Mouse (Mus musculus) intestine, embryonic 16.5 days (tissue): ENCODE measurements around the gene Mbd4. TPM values are rescaled to one million over a fixed set of nuclear protein-coding genes. Genes with fewer than 3 reads are reported as not detected.

ENCODE experiments used
- ATAC-seq: fragments of 200-750 bp; cut with Nextera tagmentation; 2 replicates; pipeline ENCODE4 v1.8.0; 2017; ENCODE audit warnings: moderate TSS enrichment, moderate library complexity
- H3K27ac ChIP-seq: fragments of 300-500 bp; sonication (generic); 2 replicates; pipeline ENCODE4 v1.5.1; 2014; ENCODE audit warnings: mild to moderate bottlenecking, low read length
- H3K27me3 ChIP-seq: fragments of 300-500 bp; sonication (generic); replicated peaks from 2 replicates; pipeline ENCODE4 v1.6.1; 2014; ENCODE audit warnings: low read length, control low read depth, mixed read lengths; ENCODE audit not compliant: control insufficient read depth, insufficient read depth
- H3K36me3 ChIP-seq: fragments of 300-500 bp; sonication (generic); 2 replicates; pipeline ENCODE4 v1.6.1; 2014; ENCODE audit warnings: low read length, control low read depth; ENCODE audit not compliant: control insufficient read depth, insufficient read depth
- H3K4me1 ChIP-seq: fragments of 300-500 bp; sonication (generic); 2 replicates; pipeline ENCODE4 v1.6.1; 2014; ENCODE audit warnings: low read length, control low read depth, mixed read lengths; ENCODE audit not compliant: control insufficient read depth, insufficient read depth
- H3K4me2 ChIP-seq: fragments of 300-500 bp; sonication (generic); 2 replicates; pipeline ENCODE4 v1.6.1; 2014; ENCODE audit warnings: low read depth, low read length, control low read depth
- H3K4me3 ChIP-seq: fragments of 300-500 bp; sonication (generic); 2 replicates; pipeline ENCODE4 v1.5.1; 2014; ENCODE audit warnings: mild to moderate bottlenecking, low read length
- H3K9ac ChIP-seq: fragments of 300-500 bp; sonication (generic); 2 replicates; pipeline ENCODE4 v1.6.1; 2014; ENCODE audit warnings: low read depth, low read length
- H3K9me3 ChIP-seq: fragments of 300-500 bp; sonication (generic); 2 replicates; pipeline ENCODE4 v1.6.1; 2016; ENCODE audit warnings: low read length, control low read depth; ENCODE audit not compliant: control insufficient read depth
- WGBS: fragments of 180-500 bp; shearing (Covaris S2); extraction: QIAGEN DNeasy Blood & Tissue Kit; methylation state at CpG from one replicate; pipeline ENCODE4 v1.1.7; 2014; 5-methylcytosine and 5-hydroxymethylcytosine counted together
- polyA plus RNA-seq: library from polyadenylated mRNA; unstranded; fragments of >200 nt; fragmentation: Nextera tagmentation; extraction: Ambion mirVana; gene quantifications from 2 replicates; pipeline ENCODE4 v1.2.1, GENCODE M21; 2015

The Mbd4 gene
- polyA plus RNA-seq, 1 experiment from 2014 or later: 12.2 TPM

- 1% methylated on average over 15 of the region's 15 CpGs for WGBS
- no peak for ATAC-seq
- peaks cover 3% of the 10 kb centered on the region; the same call in 1 of the 2 replicates for H3K36me3 ChIP-seq
Observed at GRCm38 (mm10) chr6:115807464-115808195, 45.5 kb downstream of the Mbd4 start.

DNA sequence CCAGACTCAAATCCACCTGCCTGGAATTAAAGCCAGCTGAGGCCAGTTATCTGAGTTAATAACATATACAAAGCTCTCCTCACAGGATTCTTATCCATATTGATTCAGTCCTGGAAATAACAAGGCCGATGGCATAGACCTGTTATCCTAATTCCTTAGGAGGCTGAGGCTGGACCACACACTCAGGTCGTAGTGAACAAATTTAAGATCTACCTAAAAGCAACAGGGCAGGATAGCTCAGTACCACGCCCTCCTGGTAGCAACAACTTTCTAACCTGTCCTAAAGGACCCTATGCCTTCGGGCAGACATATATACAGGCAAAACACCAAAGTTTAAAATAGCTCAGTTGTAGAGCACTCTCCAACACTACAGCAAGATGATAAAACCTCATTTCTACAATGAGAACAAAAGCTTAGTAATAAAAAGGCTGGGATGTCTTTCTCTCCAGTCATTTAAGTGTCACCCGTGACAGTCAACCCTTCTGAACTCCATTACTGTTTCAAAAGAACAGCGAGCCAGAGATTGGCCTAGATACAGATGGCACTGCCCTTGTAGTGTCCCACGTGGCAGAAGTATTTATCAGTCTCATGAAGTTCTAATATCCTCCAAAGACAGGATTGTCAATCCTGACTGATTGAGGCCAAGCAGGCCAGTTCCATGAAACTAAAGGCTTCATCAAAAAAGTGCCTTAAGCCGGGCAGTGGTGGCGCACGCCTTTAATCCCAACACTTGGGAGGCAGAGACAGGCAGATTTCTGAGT, 48.6 kb downstream of the Mbd4 start:
- Histone ChIP-seq H3K27ac (no peak overlapping the region), H3K27me3 (no peaks in the 10 kb centered on the region), H3K4me2 (no peak overlapping the region), H3K4me3 (no peak overlapping the region), H3K36me3 (peaks cover 3% of the 10 kb centered on the region; the same call in 1 of the 2 replicates), H3K9ac (no peak overlapping the region), H3K9me3 (no peaks in the 10 kb centered on the region), H3K4me1 (peaks cover 17% of the 10 kb centered on the region)
- WGBS: 67% methylated on average over 10 of the region's 10 CpGs
- no peak for ATAC-seq

More at GRCm38 (mm10) chr6:115807464-115808195, 45.5 kb downstream of the Mbd4 start:
- Histone ChIP-seq H3K4me1 (peaks cover 17% of the 10 kb centered on the region), H3K9ac (peak overlapping the region; percentile 98), H3K4me2 (peak overlapping the region; percentile 57), H3K27me3 (no peaks in the 10 kb centered on the region), H3K4me3 (peak overlapping the region; percentile 77), H3K27ac (peak overlapping the region; percentile 92), H3K9me3 (no peaks in the 10 kb centered on the region)

DNA sequence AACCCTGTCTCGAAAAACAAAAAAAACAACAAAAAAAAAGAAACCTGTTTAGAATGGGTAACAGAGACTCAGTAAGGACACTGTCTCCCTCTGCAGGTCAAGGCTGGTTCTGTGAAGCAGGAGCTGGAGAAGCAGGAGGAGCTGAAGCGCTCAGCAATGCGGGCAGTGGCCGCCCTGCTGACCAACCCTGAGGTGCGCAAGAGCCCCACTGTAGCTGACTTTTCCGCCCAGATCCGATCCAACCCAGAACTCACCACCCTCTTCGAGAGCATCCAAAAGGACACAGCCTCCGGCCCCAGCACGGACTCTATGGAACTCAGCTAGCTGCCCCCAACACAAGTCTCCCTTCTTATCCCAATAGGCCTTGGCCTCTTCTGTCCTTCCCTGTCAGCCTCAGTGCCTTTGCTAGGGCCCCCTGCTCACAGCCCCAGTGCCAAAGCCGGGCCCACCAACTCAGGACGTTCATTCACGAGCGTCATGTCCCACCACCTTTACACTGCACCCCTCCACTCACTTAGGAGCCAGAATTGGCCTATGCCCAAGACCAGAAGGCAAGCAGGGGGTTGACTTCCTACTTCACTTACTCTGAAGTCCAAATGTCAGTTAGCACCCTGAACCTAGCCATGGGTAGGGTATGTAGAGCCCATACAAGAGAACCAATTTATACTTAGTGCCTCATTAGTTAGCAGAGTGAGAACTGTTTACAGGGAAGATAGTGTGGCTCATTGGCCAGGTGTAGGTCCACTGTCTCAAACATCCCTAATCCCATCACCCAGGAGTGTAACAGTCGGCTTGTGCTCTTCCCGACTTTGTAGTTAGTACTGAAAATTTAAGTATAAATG, 49.4 kb downstream of the Mbd4 start:
- 47% methylated on average over 16 of the region's 16 CpGs for WGBS
- ATAC-seq: peak; percentile 49
- 0 out of 2 replicates have a peak overlapping the region, but pooled peaks have one; percentile 17 for H3K27ac ChIP-seq
- no peak overlapping the region for H3K4me2 ChIP-seq
- no peaks in the 10 kb centered on the region for H3K9me3 ChIP-seq
- H3K9ac ChIP-seq: no peak overlapping the region
- no peak overlapping the region for H3K4me3 ChIP-seq
- H3K27me3 ChIP-seq: no peaks in the 10 kb centered on the region
- peaks cover 17% of the 10 kb centered on the region for H3K4me1 ChIP-seq
- H3K36me3 ChIP-seq: peaks cover 3% of the 10 kb centered on the region; the same call in 1 of the 2 replicates

GRCm38 (mm10) chr6:115801811-115802210, 51.4 kb downstream of the Mbd4 start:
- peaks cover 3% of the 10 kb centered on the region; the same call in 1 of the 2 replicates for H3K36me3 ChIP-seq
- 92% methylated on average over 3 of the region's 3 CpGs for WGBS

DNA sequence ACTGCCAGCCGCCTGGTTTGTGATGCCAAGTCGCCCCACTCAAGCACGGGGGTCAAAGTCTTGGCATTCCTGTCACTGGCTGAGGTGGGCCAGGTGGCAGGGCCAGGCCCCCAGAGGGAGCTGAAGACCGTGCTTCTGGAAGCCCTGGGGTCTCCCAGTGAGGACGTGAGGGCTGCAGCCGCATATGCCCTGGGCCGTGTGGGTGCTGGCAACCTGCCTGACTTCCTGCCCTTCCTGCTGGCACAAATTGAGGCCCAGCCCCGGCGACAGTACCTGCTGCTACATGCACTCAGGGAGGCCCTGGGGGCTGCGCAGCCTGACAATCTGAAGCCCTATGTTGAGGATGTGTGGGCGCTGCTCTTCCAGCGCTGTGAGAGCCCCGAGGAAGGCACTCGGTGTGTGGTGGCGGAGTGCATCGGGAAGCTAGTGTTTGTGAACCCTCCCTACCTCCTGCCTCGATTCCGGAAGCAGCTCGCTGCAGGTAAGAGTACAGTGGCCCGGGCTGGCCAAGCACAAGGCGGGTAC, 60.4 kb downstream of the Mbd4 start:
- no peak overlapping the region for H3K4me3 ChIP-seq
- H3K27me3 ChIP-seq: no peaks in the 10 kb centered on the region
- peaks cover 16% of the 10 kb centered on the region; the same call in 1 of the 2 replicates for H3K36me3 ChIP-seq
- WGBS: 88% methylated on average over 21 of the region's 21 CpGs
- no peak overlapping the region for H3K9ac ChIP-seq
- H3K4me2 ChIP-seq: no peak overlapping the region
- H3K9me3 ChIP-seq: no peaks in the 10 kb centered on the region
- no peak overlapping the region for H3K27ac ChIP-seq
- H3K4me1 ChIP-seq: no peaks in the 10 kb centered on the region
- 0 out of 2 replicates have a peak, but pooled peaks have one; percentile 33 for ATAC-seq

More at GRCm38 (mm10) chr6:115801811-115802210, 51.4 kb downstream of the Mbd4 start:
- H3K4me2 ChIP-seq: no peak overlapping the region
- no peak overlapping the region for H3K4me3 ChIP-seq
- H3K9ac ChIP-seq: no peak overlapping the region
- H3K27me3 ChIP-seq: no peaks in the 10 kb centered on the region
- no peak overlapping the region for H3K27ac ChIP-seq
- no peaks in the 10 kb centered on the region for H3K9me3 ChIP-seq
- no peak for ATAC-seq
- H3K4me1 ChIP-seq: peaks cover 12% of the 10 kb centered on the region

DNA sequence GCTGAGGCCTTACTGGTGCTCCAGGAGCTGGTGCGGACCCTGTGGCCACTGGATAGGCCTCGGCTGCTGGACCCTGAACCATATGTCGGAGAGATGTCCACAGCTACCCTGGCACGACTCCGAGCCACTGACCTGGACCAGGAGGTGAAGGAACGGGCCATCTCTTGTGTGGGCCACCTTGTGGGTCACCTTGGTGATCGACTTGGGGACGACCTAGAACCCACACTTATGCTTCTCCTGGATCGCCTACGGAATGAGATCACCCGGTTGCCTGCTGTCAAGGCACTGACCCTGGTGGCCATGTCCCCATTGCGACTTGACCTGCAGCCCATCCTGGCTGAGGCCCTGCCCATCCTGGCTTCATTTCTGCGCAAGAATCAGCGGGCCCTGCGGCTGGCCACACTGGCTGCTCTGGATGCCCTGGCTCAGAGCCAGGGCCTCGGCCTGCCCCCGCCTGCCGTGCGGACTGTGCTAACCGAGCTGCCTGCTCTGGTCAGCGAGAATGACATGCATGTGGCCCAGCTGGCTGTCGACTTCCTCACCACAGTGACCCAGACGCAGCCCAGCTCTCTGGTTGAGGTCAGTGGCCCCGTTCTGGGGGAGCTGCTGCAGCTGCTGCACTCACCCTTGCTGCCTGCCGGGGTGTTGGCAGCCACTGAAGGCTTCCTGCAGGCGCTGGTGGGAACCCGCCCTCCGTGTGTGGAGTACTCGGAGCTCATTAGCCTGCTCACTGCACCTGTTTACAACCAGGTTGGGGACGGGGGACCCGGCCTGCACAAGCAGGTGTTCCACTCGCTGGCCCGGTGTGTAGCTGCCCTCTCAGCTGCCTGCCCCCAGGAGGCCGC, 61.1 kb downstream of the Mbd4 start:
- Histone ChIP-seq H3K36me3 (peaks cover 16% of the 10 kb centered on the region; the same call in 1 of the 2 replicates), H3K9ac (no peak overlapping the region), H3K4me2 (no peak overlapping the region), H3K9me3 (no peaks in the 10 kb centered on the region), H3K4me3 (no peak overlapping the region), H3K27me3 (no peaks in the 10 kb centered on the region), H3K4me1 (no peaks in the 10 kb centered on the region), H3K27ac (no peak overlapping the region)
- 82% methylated on average over 34 of the region's 34 CpGs for WGBS
- ATAC-seq: peak; percentile 21; the same call in 1 of the 2 replicates

GRCm38 (mm10) chr6:115791016-115791415, 62.2 kb downstream of the Mbd4 start:
- Histone ChIP-seq H3K4me3 (no peak overlapping the region), H3K27me3 (no peaks in the 10 kb centered on the region), H3K9ac (no peak overlapping the region), H3K27ac (no peak overlapping the region), H3K4me2 (no peak overlapping the region), H3K4me1 (no peaks in the 10 kb centered on the region), H3K9me3 (no peaks in the 10 kb centered on the region), H3K36me3 (peaks cover 18% of the 10 kb centered on the region; the same call in 1 of the 2 replicates)
- ATAC-seq: no peak
- 80% methylated on average over 10 of the region's 10 CpGs for WGBS
